Mouse (Mus musculus) C2C12 (cell line): ENCODE results near the gene Echdc3.

Source experiments
- CEBPB ChIP-seq: IDR thresholded peaks from one replicate; pipeline ENCODE4 v1.6.1; 2011; ENCODE audit warnings: low read depth, mild to moderate bottlenecking, control low read depth, moderate library complexity
- CTCF ChIP-seq: IDR thresholded peaks from one replicate; pipeline ENCODE4 v1.5.1; 2011; ENCODE audit not compliant: control insufficient read depth, insufficient read depth, insufficient read length
- FOSL1 ChIP-seq: IDR thresholded peaks from one replicate; pipeline ENCODE4 v1.8.0; 2011; ENCODE audit warnings: mild to moderate bottlenecking, low read length; ENCODE audit not compliant: poor library complexity, insufficient read depth, severe bottlenecking
- MAX ChIP-seq: IDR thresholded peaks from one replicate; pipeline ENCODE4 v1.6.1; 2011; ENCODE audit warnings: mild to moderate bottlenecking, control low read depth
- MYOD1 ChIP-seq: IDR thresholded peaks from one replicate; pipeline ENCODE4 v1.6.1; 2011; ENCODE audit warnings: low read depth; ENCODE audit not compliant: control insufficient read depth, insufficient read length
- MYOG ChIP-seq: IDR thresholded peaks from one replicate; pipeline ENCODE4 v1.6.1; 2011; ENCODE audit not compliant: control insufficient read depth, insufficient read length; ENCODE audit errors: extremely low read depth
- USF1 ChIP-seq: IDR thresholded peaks from one replicate; pipeline ENCODE4 v1.6.1; 2011; ENCODE audit warnings: low read depth, mild to moderate bottlenecking, control low read depth, moderate library complexity

GRCm38 (mm10) chr2:6140572-6141161 is 72.2 kb downstream of the Echdc3 start:
- TF ChIP-seq CTCF: no peak
- no peak for TF ChIP-seq MAX
- TF ChIP-seq USF1: no peak
- TF ChIP-seq MYOG: no peak
- no peak for TF ChIP-seq MYOD1
- no peak for TF ChIP-seq CEBPB
- no peak for TF ChIP-seq FOSL1
